Mouse (Mus musculus) ES-E14 (cell line): ENCODE data around the gene Cryge. TPM values are rescaled to one million over a fixed set of nuclear protein-coding genes. Genes with fewer than 3 reads are reported as not detected.

Source experiments
- DNase-seq: peaks from one replicate; pipeline ENCODE4 v3.0.0-alpha.2; 2013; ENCODE audit warnings: low read depth, low spot score
- H3K27ac ChIP-seq: 2 replicates; pipeline ENCODE4 v1.5.1; 2012; ENCODE audit warnings: low read depth, mild to moderate bottlenecking, low read length, moderate library complexity, mixed read lengths; ENCODE audit not compliant: poor library complexity, insufficient read depth, severe bottlenecking
- H3K36me3 ChIP-seq: 2 replicates; pipeline ENCODE4 v1.6.1; 2012; ENCODE audit warnings: mild to moderate bottlenecking, low read length, moderate library complexity, mixed read lengths; ENCODE audit not compliant: control insufficient read depth, poor library complexity, insufficient read depth, severe bottlenecking
- H3K4me1 ChIP-seq, 2 experiments: fragments of 150-350 bp in 1 of 2; sonication (generic) in 1 of 2; 2 replicates each; pipeline ENCODE4 v1.6.1; 2012; ENCODE audit warnings: low read length in 2 of 2, mild to moderate bottlenecking in 1 of 2, mixed read lengths in 1 of 2; ENCODE audit not compliant: control insufficient read depth in 2 of 2, insufficient read depth in 2 of 2, poor library complexity in 1 of 2
- H3K4me3 ChIP-seq, 2 experiments: fragments of 150-350 bp in 1 of 2; sonication (generic) in 1 of 2; 2 replicates each; pipeline ENCODE4 v1.5.1; 2012; ENCODE audit warnings: low read length in 2 of 2, low read depth in 1 of 2, mild to moderate bottlenecking in 1 of 2, mixed read lengths in 1 of 2; ENCODE audit not compliant: insufficient read depth in 1 of 2, poor library complexity in 1 of 2, severe bottlenecking in 1 of 2
- H3K9ac ChIP-seq: 2 replicates; pipeline ENCODE4 v1.6.1; 2012; ENCODE audit warnings: low read depth, mild to moderate bottlenecking, low read length, mixed read lengths; ENCODE audit not compliant: poor library complexity, insufficient read depth, severe bottlenecking
- H3K9me3 ChIP-seq: fragments of 150-350 bp; sonication (generic); 2 replicates; pipeline ENCODE4 v1.6.1; 2012; ENCODE audit warnings: low read depth, mild to moderate bottlenecking, low read length; ENCODE audit not compliant: control insufficient read depth, insufficient read depth
- CHD2 ChIP-seq: IDR thresholded peaks from 2 replicates; pipeline ENCODE4 v1.6.1; 2014; ENCODE audit warnings: mild to moderate bottlenecking, low read depth, low read length, inconsistent platforms
- HCFC1 ChIP-seq: IDR thresholded peaks from 2 replicates; pipeline ENCODE4 v1.6.1; 2012; ENCODE audit warnings: low read length, inconsistent platforms, borderline replicate concordance; ENCODE audit not compliant: insufficient read depth
- MAFK ChIP-seq: IDR thresholded peaks from 2 replicates; pipeline ENCODE4 v1.6.1; 2014; ENCODE audit warnings: mild to moderate bottlenecking, low read depth, low read length, inconsistent platforms; ENCODE audit not compliant: insufficient read depth
- ZC3H11A ChIP-seq: IDR thresholded peaks from 2 replicates; pipeline ENCODE4 v1.6.1; 2012; ENCODE audit warnings: low read depth, mild to moderate bottlenecking, inconsistent platforms, low read length, borderline replicate concordance
- ZNF384 ChIP-seq: IDR thresholded peaks from 2 replicates; pipeline ENCODE4 v1.6.1; 2012; ENCODE audit warnings: low read depth, low read length, inconsistent platforms
- in situ Hi-C, 2 experiments: fragments of 600-800 bp; cut with MboI; formaldehyde crosslinking; loops; one replicate each; pipeline ENCODE4 v1.15.1; 2025; ENCODE audit warnings: low sequenced_read_pairs in 2 of 2, inconsistent platforms in 1 of 2; ENCODE audit not compliant: unreplicated experiment in 2 of 2
- total RNA-seq: library from RNA; depleted of rRNA; stranded (reverse); fragments of 300-350 nt; gene quantifications from 2 replicates; pipeline ENCODE4 v1.2.3, GENCODE M21; 2012

Gene Cryge
- total RNA-seq, 1 experiment = 4.3 TPM

DNA sequence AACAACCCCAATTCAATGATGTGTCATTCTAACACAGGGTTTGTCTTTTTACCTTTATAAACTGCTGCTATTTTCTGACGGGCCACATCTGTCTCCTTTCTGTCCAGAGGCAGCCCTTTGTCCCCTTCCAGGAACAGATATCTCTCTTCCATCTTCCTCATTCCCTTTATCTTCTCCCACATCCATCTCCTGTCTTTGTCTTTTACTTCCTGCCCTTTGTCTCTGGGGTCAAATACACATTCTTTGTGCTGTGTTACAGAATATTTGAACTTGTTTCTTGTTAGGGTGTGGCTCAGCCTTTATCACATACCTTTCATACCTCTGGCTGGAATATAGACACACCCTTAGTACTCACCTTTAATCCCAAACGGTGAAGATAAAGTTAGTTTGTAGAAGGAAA is 13.4 kb downstream of the Cryge start:
- TF ChIP-seq ZNF384 (no peak), ZC3H11A (no peak), MAFK (no peak), HCFC1 (no peak), CHD2 (no peak; the same call in 1 of the 2 replicates)
- H3K36me3 ChIP-seq = no peaks in the 10 kb centered on the region
- H3K27ac ChIP-seq = no peak overlapping the region; the same call in 1 of the 2 replicates
- H3K4me3 ChIP-seq = no peak overlapping the region
- peaks cover 8 to 16% of the 10 kb centered on the region in 2 experiments; a peak in 3 of 4 replicates for H3K4me1 ChIP-seq
- no peaks in the 10 kb centered on the region for H3K9me3 ChIP-seq
- peak; percentile 41 for DNase-seq
- in situ Hi-C loops = no loop called here
- H3K9ac ChIP-seq = no peak overlapping the region

DNA sequence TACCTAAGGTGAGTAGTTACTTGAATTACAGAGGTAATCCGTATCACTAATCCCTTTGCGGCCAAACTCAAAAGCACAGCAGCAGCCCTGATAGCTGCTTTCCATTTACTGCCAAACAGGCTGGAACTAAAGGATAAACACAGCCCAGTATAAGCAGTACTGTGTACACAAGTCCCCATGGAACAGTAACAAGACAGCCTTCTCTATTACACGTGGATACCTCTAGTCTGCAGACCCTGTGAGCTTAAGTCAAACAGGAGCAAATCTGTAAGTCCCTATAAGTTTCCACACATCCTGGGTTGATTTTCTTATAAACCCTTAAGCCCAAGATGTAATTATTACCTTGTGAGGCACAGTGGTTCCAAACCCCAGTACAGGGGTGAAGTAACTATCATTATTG is 15.4 kb downstream of the Cryge start:
- peaks cover 5 to 11% of the 10 kb centered on the region in 2 experiments; a peak in 3 of 4 replicates for H3K4me1 ChIP-seq
- H3K36me3 ChIP-seq = no peaks in the 10 kb centered on the region
- no peak overlapping the region for H3K4me3 ChIP-seq
- in situ Hi-C loops = no loop called here
- no peak overlapping the region for H3K9ac ChIP-seq
- TF ChIP-seq ZNF384 = no peak
- TF ChIP-seq ZC3H11A = no peak
- no peak for TF ChIP-seq CHD2
- no peak for TF ChIP-seq MAFK
- TF ChIP-seq HCFC1 = no peak
- no peak for DNase-seq
- no peak overlapping the region for H3K27ac ChIP-seq
- no peaks in the 10 kb centered on the region for H3K9me3 ChIP-seq

DNA sequence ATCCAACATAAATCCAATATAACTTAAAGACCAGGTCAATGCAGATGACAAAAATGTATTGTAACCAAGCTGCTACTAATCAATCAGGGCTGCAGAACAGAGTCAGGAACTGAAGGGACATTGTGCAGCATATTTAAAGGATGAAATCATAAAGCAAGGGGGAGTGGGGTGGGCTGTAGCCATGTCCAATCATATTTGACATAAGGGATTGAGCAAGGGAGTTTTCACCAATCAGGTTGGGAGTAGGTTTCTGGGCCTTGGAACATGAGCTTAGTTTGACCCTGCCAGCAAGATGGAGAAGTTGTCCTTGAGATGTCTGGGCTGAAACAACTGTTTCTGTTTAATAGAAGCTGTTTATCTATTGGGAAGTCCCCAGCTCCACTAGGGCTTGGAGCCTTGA is 18.3 kb downstream of the Cryge start, which contains the start of gene Akr1cl:
Gene Akr1cl (minus strand): TSS at position 119 of the 400 bp plus-strand sequence.
- H3K4me3 ChIP-seq = no peak within 1 kb of the TSS
- H3K4me1 ChIP-seq = peaks cover 0 to 2% of the 10 kb centered on the region in 2 experiments; a peak in 1 of 4 replicates
- H3K9me3 ChIP-seq = no peaks in the 10 kb centered on the region
- in situ Hi-C loops = no loop called here
- no peak for DNase-seq
- no peak within 1 kb of the TSS for H3K9ac ChIP-seq
- TF ChIP-seq HCFC1 (no peak), CHD2 (no peak)
- no peak within 1 kb of the TSS for H3K27ac ChIP-seq
- no peaks in the 10 kb centered on the region for H3K36me3 ChIP-seq

DNA sequence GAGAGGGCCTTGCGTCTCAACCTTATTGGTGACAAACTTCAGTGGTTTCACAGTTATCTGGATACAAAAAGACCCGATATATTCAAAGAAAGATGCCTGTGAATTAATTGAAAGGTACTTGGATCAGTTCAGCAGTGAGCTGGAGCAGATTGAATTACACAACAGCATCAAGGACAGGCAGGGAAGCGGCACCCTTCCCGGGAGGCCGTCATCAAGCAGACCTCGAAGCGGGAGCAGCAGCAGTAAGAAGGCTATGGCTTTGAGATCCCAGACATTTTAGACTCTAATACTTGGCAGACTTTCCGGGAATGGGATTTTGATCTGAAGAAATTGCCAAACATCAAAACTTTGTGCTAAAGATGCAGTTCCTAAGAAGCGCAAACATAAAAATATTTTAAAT is 22.7 kb downstream of the Cryge start:
- Histone ChIP-seq H3K9ac (no peak overlapping the region), H3K4me3 (no peak overlapping the region; a peak in 1 of 4 replicates), H3K9me3 (no peaks in the 10 kb centered on the region), H3K27ac (no peak overlapping the region), H3K4me1 (no peaks in the 10 kb centered on the region), H3K36me3 (no peaks in the 10 kb centered on the region)
- in situ Hi-C loops = no loop called here
- no peak for DNase-seq
- TF ChIP-seq CHD2 (no peak), ZNF384 (no peak), MAFK (no peak), ZC3H11A (no peak), HCFC1 (no peak)

DNA sequence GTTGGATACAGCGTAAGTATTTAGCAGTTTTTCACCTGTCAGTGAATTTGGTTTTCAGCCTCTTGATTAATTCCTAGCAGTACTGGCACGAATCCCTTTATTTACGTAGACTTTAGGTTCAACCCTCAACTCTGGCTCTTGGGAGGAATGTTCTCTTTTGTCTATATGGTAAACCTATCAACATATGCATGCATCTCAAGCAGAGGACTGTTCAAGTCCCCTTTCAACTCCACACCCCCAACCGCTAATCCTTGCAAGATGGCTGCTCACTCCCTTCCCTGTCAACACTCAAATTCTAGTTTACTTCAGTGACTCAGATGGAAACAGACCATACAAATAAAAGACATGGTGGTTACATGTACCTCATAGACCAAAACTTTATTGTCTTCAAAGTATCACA is 38.2 kb downstream of the Cryge start:
- H3K4me1 ChIP-seq = 0 out of 4 replicates have a peak, but pooled peaks cover 0 to 3% of the 10 kb centered on the region in 2 experiments
- in situ Hi-C loops = no loop called here
- no peak overlapping the region for H3K27ac ChIP-seq

More for the DNA sequence above, 38.2 kb downstream of the Cryge start:
- TF ChIP-seq ZNF384 (no peak), MAFK (no peak), ZC3H11A (no peak), CHD2 (no peak), HCFC1 (no peak)
- H3K4me3 ChIP-seq = no peak overlapping the region
- no peak overlapping the region for H3K9ac ChIP-seq
- no peaks in the 10 kb centered on the region for H3K9me3 ChIP-seq
- no peaks in the 10 kb centered on the region for H3K36me3 ChIP-seq
- DNase-seq = no peak
